Mouse (Mus musculus) kidney, adult 10 weeks (tissue): ENCODE results near the gene 1700086D15Rik. TPM values are rescaled to one million over a fixed set of nuclear protein-coding genes. Genes with fewer than 3 reads are reported as not detected.

Experiments used
- polyA plus RNA-seq: library from polyadenylated mRNA; stranded (reverse); fragments of 350-450 nt; fragmentation: Illumina TruSeq; extraction: RNeasy Lipid Tissue Mini Kit (QIAGEN cat#74804); gene quantifications from one replicate; pipeline ENCODE4 v1.2.3, GENCODE M21; 2014; ENCODE audit warnings: low read depth, low replicate concordance

The 1700086D15Rik gene
- polyA plus RNA-seq = not detected

GRCm38 (mm10) chr11:65159791-65160190 is at the start of gene 1700086D15Rik:
Gene 1700086D15Rik (minus strand): TSS chr11:65159891.

GRCm38 (mm10) chr11:65162767-65163120 is 3.1 kb upstream of the 1700086D15Rik start, which contains the start of gene Arhgap44:
Gene Arhgap44 (minus strand): TSS chr11:65162961.

Other genes with a start within 250 kb of the 1700086D15Rik start
- 7.7 TPM for gene Elac2, start 180.9 kb downstream of the 1700086D15Rik start, polyA plus RNA-seq
- gene Arhgap44, start 3.1 kb upstream of the 1700086D15Rik start, polyA plus RNA-seq = 2.9 TPM
- 0.49 TPM for gene Myocd, start 110.1 kb upstream of the 1700086D15Rik start, polyA plus RNA-seq